Mouse (Mus musculus) neural tube, embryonic 10.5 days (tissue): ENCODE results near the gene Col1a2.

Experiments used
- DNase-seq: peaks from one replicate; pipeline ENCODE4 v3.0.0-alpha.2; 2017; ENCODE audit warnings: low spot score; ENCODE audit errors: extremely low spot score

Gene Col1a2

GRCm38 (mm10) chr6:4514671-4515070 lies 10.1 kb downstream of the Col1a2 start:
- no peak for DNase-seq

- no peak for DNase-seq
Observed at GRCm38 (mm10) chr6:4521031-4521430, 16.4 kb downstream of the Col1a2 start.

GRCm38 (mm10) chr6:4528439-4528838 lies 23.8 kb downstream of the Col1a2 start:
- no peak for DNase-seq

GRCm38 (mm10) chr6:4530986-4531385 lies 26.4 kb downstream of the Col1a2 start:
- no peak for DNase-seq

GRCm38 (mm10) chr6:4532898-4533297 lies 28.3 kb downstream of the Col1a2 start:
- no peak for DNase-seq

- DNase-seq, result no peak
Observed at GRCm38 (mm10) chr6:4534462-4535079, 30.0 kb downstream of the Col1a2 start.

GRCm38 (mm10) chr6:4541926-4542715 lies 37.5 kb downstream of the Col1a2 start:
- DNase-seq, result no peak

GRCm38 (mm10) chr6:4544554-4544953 lies 39.9 kb downstream of the Col1a2 start:
- no peak for DNase-seq

- peak; percentile 61 for DNase-seq
Observed at GRCm38 (mm10) chr6:4545727-4546126, 41.1 kb downstream of the Col1a2 start.

GRCm38 (mm10) chr6:4548894-4549293 lies 44.3 kb downstream of the Col1a2 start:
- DNase-seq, result no peak

GRCm38 (mm10) chr6:4549846-4550548 lies 45.4 kb downstream of the Col1a2 start:
- DNase-seq, result no peak

- DNase-seq, result no peak
Observed at GRCm38 (mm10) chr6:4550549-4550915, 45.9 kb downstream of the Col1a2 start.

GRCm38 (mm10) chr6:4555366-4555765 lies 50.8 kb downstream of the Col1a2 start:
- DNase-seq, result no peak

GRCm38 (mm10) chr6:4557086-4557485 lies 52.5 kb downstream of the Col1a2 start:
- DNase-seq, result no peak

GRCm38 (mm10) chr6:4557678-4558077 lies 53.1 kb downstream of the Col1a2 start:
- peak; percentile 65 for DNase-seq

- peak; percentile 43 for DNase-seq
Observed at GRCm38 (mm10) chr6:4561156-4561555, 56.5 kb downstream of the Col1a2 start.

- DNase-seq, result no peak
Observed at GRCm38 (mm10) chr6:4561621-4562020, 57.0 kb downstream of the Col1a2 start.

- no peak for DNase-seq
Observed at GRCm38 (mm10) chr6:4562401-4562800, 57.8 kb downstream of the Col1a2 start.

GRCm38 (mm10) chr6:4563477-4563876 lies 58.9 kb downstream of the Col1a2 start:
- no peak for DNase-seq

- DNase-seq, result peak; percentile 50
Observed at GRCm38 (mm10) chr6:4570412-4570811, 65.8 kb downstream of the Col1a2 start.

- DNase-seq, result no peak
Observed at GRCm38 (mm10) chr6:4577756-4578155, 73.1 kb downstream of the Col1a2 start.

GRCm38 (mm10) chr6:4578343-4578742 lies 73.7 kb downstream of the Col1a2 start:
- DNase-seq, result no peak
